Mouse (Mus musculus) hindbrain, embryonic 15.5 days (tissue): ENCODE data around the gene Atp6v0c. TPM values are rescaled to one million over a fixed set of nuclear protein-coding genes. Genes with fewer than 3 reads are reported as not detected.
"Not testable (repeated sequence)": the region's sequence is repeated elsewhere in the genome, so short reads cannot be mapped to it uniquely, and the experiment has no call there.

Experiments
- ATAC-seq: fragments of 200-750 bp; cut with Nextera tagmentation; 2 replicates; pipeline ENCODE4 v1.8.0; 2017; ENCODE audit warnings: low read depth, moderate number of reproducible peaks, moderate TSS enrichment; ENCODE audit not compliant: low FRiP score
- H3K27ac ChIP-seq: fragments of 300-500 bp; sonication (generic); replicated peaks from 2 replicates; pipeline ENCODE4 v1.5.1; 2015; ENCODE audit warnings: mild to moderate bottlenecking, inconsistent platforms
- H3K27me3 ChIP-seq: fragments of 300-500 bp; sonication (generic); 2 replicates; pipeline ENCODE4 v1.6.1; 2015; ENCODE audit warnings: control low read depth, inconsistent platforms
- H3K36me3 ChIP-seq: fragments of 300-500 bp; sonication (generic); 2 replicates; pipeline ENCODE4 v1.6.1; 2015; ENCODE audit warnings: control low read depth, inconsistent platforms
- H3K4me1 ChIP-seq: fragments of 300-500 bp; sonication (generic); replicated peaks from 2 replicates; pipeline ENCODE4 v1.6.1; 2015; ENCODE audit warnings: control low read depth, inconsistent platforms
- H3K4me2 ChIP-seq: fragments of 300-500 bp; sonication (generic); 2 replicates; pipeline ENCODE4 v1.6.1; 2015; ENCODE audit warnings: moderate library complexity, mild to moderate bottlenecking, inconsistent platforms
- H3K4me3 ChIP-seq: fragments of 300-500 bp; sonication (generic); 2 replicates; pipeline ENCODE4 v1.5.1; 2015; ENCODE audit warnings: mild to moderate bottlenecking, inconsistent platforms
- H3K9ac ChIP-seq: fragments of 300-500 bp; sonication (generic); 2 replicates; pipeline ENCODE4 v1.6.1; 2015; ENCODE audit warnings: inconsistent platforms
- H3K9me3 ChIP-seq: fragments of 300-500 bp; sonication (generic); 2 replicates; pipeline ENCODE4 v1.6.1; 2016; ENCODE audit warnings: control low read depth, inconsistent platforms
- WGBS: fragments of 180-500 bp; shearing (Covaris S2); methylation state at CpG from one replicate; pipeline ENCODE4 v1.1.7; 2015; 5-methylcytosine and 5-hydroxymethylcytosine counted together
- polyA plus RNA-seq: library from polyadenylated mRNA; unstranded; fragments of >200 nt; fragmentation: Nextera tagmentation; extraction: Ambion mirVana; gene quantifications from 2 replicates; pipeline ENCODE4 v1.2.1, GENCODE M21; 2015

Atp6v0c gene
- polyA plus RNA-seq, 1 experiment from 2014 or later, result 1,520 TPM

GRCm38 (mm10) chr17:24129246-24129645 is 40.3 kb downstream of the Atp6v0c start:
- H3K27me3 ChIP-seq, H3K4me1 ChIP-seq, H3K27ac ChIP-seq, H3K4me2 ChIP-seq, ATAC-seq, H3K9ac ChIP-seq, H3K9me3 ChIP-seq, H3K4me3 ChIP-seq, H3K36me3 ChIP-seq: not testable (repeated sequence)
- 87% methylated on average over 4 of the region's 4 CpGs for WGBS

- no peak for ATAC-seq
- Histone ChIP-seq H3K27ac (no peak overlapping the region), H3K4me1 (no peaks in the 10 kb centered on the region), H3K27me3 (no peaks in the 10 kb centered on the region), H3K9me3 (no peaks in the 10 kb centered on the region), H3K4me3 (no peak overlapping the region), H3K9ac (no peak overlapping the region), H3K36me3 (no peaks in the 10 kb centered on the region), H3K4me2 (no peak overlapping the region)
- 98% methylated on average over 1 of the region's 1 CpGs for WGBS
Measured at GRCm38 (mm10) chr17:24127592-24127991, 41.9 kb downstream of the Atp6v0c start.

- Histone ChIP-seq H3K9me3 (no peaks in the 10 kb centered on the region), H3K9ac (no peak overlapping the region), H3K27ac (no peak overlapping the region), H3K27me3 (no peaks in the 10 kb centered on the region), H3K4me1 (no peaks in the 10 kb centered on the region), H3K36me3 (no peaks in the 10 kb centered on the region), H3K4me2 (no peak overlapping the region), H3K4me3 (no peak overlapping the region)
- 76% methylated on average over 3 of the region's 3 CpGs for WGBS
- no peak for ATAC-seq
Measured at GRCm38 (mm10) chr17:24126801-24127200, 42.7 kb downstream of the Atp6v0c start.

- no peak overlapping the region for H3K4me2 ChIP-seq
- no peak overlapping the region for H3K27ac ChIP-seq
- no peaks in the 10 kb centered on the region for H3K9me3 ChIP-seq
- no peak overlapping the region for H3K9ac ChIP-seq
- no peak overlapping the region for H3K4me3 ChIP-seq
- no peak for ATAC-seq
- no peaks in the 10 kb centered on the region for H3K36me3 ChIP-seq
- 86% methylated on average over 3 of the region's 3 CpGs for WGBS
- H3K4me1 ChIP-seq, result no peaks in the 10 kb centered on the region
- H3K27me3 ChIP-seq, result no peaks in the 10 kb centered on the region
Measured at GRCm38 (mm10) chr17:24119446-24119845, 50.1 kb downstream of the Atp6v0c start.

Other genes with a start within 250 kb of the Atp6v0c start
- not detected in 2 replicates for gene Sbp, start 228.0 kb downstream of the Atp6v0c start, polyA plus RNA-seq
- not detected in 2 replicates for gene Sbpl, start 214.4 kb downstream of the Atp6v0c start, polyA plus RNA-seq
- 0.18 TPM in 1 of 2 replicates, not detected in the other for gene Prss30, start 189.1 kb downstream of the Atp6v0c start, polyA plus RNA-seq
- not detected in 2 replicates for gene Prss22, start 171.6 kb downstream of the Atp6v0c start, polyA plus RNA-seq
- 0.31 and 0.34 TPM in 2 replicates for gene Prss27, start 131.6 kb downstream of the Atp6v0c start, polyA plus RNA-seq
- 75.9 and 77.3 TPM in 2 replicates for gene Kctd5, start 96.2 kb downstream of the Atp6v0c start, polyA plus RNA-seq
- 63.8 and 64.4 TPM in 2 replicates for gene Pdpk1, start 18.8 kb downstream of the Atp6v0c start, polyA plus RNA-seq
- 33.6 and 38.8 TPM in 2 replicates for gene Amdhd2, start 5.9 kb downstream of the Atp6v0c start, polyA plus RNA-seq
- 26.9 TPM in 2 replicates for gene Tbc1d24, start 35.9 kb upstream of the Atp6v0c start, polyA plus RNA-seq
- gene Ntn3, start 39.8 kb upstream of the Atp6v0c start, polyA plus RNA-seq, result 4.9 and 5.8 TPM in 2 replicates
- 10.2 and 12.6 TPM in 2 replicates for gene Tedc2, start 51.1 kb upstream of the Atp6v0c start, polyA plus RNA-seq
- 18.5 and 18.7 TPM in 2 replicates for gene Ccnf, start 81.8 kb upstream of the Atp6v0c start, polyA plus RNA-seq
- gene Abca17, start 181.4 kb upstream of the Atp6v0c start, polyA plus RNA-seq, result 0.48 and 1.1 TPM in 2 replicates
- 31.0 and 31.9 TPM in 2 replicates for gene Abca3, start 182.2 kb upstream of the Atp6v0c start, polyA plus RNA-seq
- gene Rnps1, start 244.9 kb upstream of the Atp6v0c start, polyA plus RNA-seq, result 301 and 335 TPM in 2 replicates